In the genomic region with DNA sequence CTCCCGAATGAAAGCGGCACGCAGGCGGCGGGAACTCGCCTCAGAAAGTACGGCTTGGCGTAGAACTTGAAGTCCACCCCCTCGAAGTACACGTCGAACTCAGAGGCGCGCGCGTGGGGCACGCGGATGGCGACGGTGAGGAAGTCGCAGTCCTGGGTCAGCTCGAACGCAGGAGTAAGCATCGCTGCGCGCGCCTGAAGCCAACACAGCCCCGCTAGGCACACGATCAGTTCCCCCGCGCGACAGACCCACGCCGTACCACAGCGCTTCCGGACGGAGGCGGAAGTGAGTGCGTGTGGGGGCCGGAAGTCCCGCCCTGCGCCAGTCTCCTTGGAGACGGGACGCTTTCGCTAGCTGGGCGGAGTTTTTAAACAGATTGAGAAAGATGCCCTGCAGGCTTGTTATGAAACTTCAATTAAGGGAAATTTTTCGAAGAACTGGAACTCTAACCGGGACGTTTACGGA, we compare ENCODE assay signal across 8 mouse cellular contexts. TPM values are rescaled to one million over a fixed set of nuclear protein-coding genes. Genes with fewer than 3 reads are reported as not detected.
DNase-seq lines count a peak whose midpoint lies in the region; ATAC-seq lines count a peak whose summit lies in the region.

A gene (minus strand): TSS at position 278 of the 465 bp plus-strand sequence.

- no peaks in the 10 kb centered on the region for H3K4me1 ChIP-seq in forebrain, embryonic 14.5 days (ENCODE audit: control insufficient read depth, insufficient read depth, low read length)
- peaks cover 11% of the 10 kb centered on the region for H3K4me1 ChIP-seq in neural tube, embryonic 15.5 days

- under 1% methylated on average over 49 of the region's 49 CpGs for WGBS in forebrain, embryonic 14.5 days
- WGBS in neural tube, embryonic 15.5 days: under 1% methylated on average over 49 of the region's 49 CpGs

- H3K4me2 ChIP-seq in forebrain, embryonic 14.5 days (ENCODE audit: low read length): peak within 1 kb of the TSS; percentile 90
- H3K4me2 ChIP-seq in neural tube, embryonic 15.5 days: peak within 1 kb of the TSS; percentile 97

- no peak within 1 kb of the TSS for H3K27ac ChIP-seq in forebrain, embryonic 14.5 days (ENCODE audit: low read depth, low read length)
- H3K27ac ChIP-seq in neural tube, embryonic 15.5 days (replicated peaks): peak within 1 kb of the TSS; percentile 54; the same call in 1 of the 2 replicates

- peak within 1 kb of the TSS; percentile 73 for H3K9ac ChIP-seq in forebrain, embryonic 14.5 days (ENCODE audit: low read length)
- H3K9ac ChIP-seq in neural tube, embryonic 15.5 days (replicated peaks): peak within 1 kb of the TSS; percentile 59

- peak within 1 kb of the TSS; percentile 78 for H3K4me3 ChIP-seq in forebrain, embryonic 14.5 days (ENCODE audit: low read depth, low read length)
- H3K4me3 ChIP-seq in neural tube, embryonic 15.5 days (replicated peaks): peak within 1 kb of the TSS; percentile 93

- no peaks in the 10 kb centered on the region for H3K9me3 ChIP-seq in forebrain, embryonic 14.5 days (replicated peaks; ENCODE audit: control insufficient read depth, low read length)
- no peaks in the 10 kb centered on the region for H3K9me3 ChIP-seq in neural tube, embryonic 15.5 days (replicated peaks)

- H3K27me3 ChIP-seq in forebrain, embryonic 14.5 days (replicated peaks; ENCODE audit: control insufficient read depth, insufficient read depth, low read length): no peaks in the 10 kb centered on the region
- H3K27me3 ChIP-seq in neural tube, embryonic 15.5 days (replicated peaks): no peaks in the 10 kb centered on the region; the same call in 1 of the 2 replicates

- intact Hi-C loops in heart, postnatal 14 days (cut with DNase I): no loop called here

- ATAC-seq in forebrain, embryonic 14.5 days: peak; percentile 96
- peak; percentile 95 for ATAC-seq in neural tube, embryonic 15.5 days (ENCODE audit: low FRiP score)

- peak; percentile 87 for DNase-seq in ES-CJ7 (ENCODE audit: low read depth, low spot score)
- DNase-seq in cerebellum, adult 11 months: peak; percentile 80
- DNase-seq in forebrain, embryonic 14.5 days (ENCODE audit: low spot score): peak; percentile 93
- DNase-seq in heart, postnatal 14 days: peak; percentile 87 to 93
- DNase-seq in layer of hippocampus, adult 11-12 months (ENCODE audit: low spot score): peak; percentile 87
- peak; percentile 89 to 91 for DNase-seq in lung, adult 18-20 months
- DNase-seq in testis, postnatal 14 days (ENCODE audit: low spot score): peak; percentile 88

- H3K36me3 ChIP-seq in forebrain, embryonic 14.5 days (ENCODE audit: control insufficient read depth, insufficient read depth, low read length): no peaks in the 10 kb centered on the region
- peaks cover 2% of the 10 kb centered on the region; the same call in 1 of the 2 replicates for H3K36me3 ChIP-seq in neural tube, embryonic 15.5 days

RNA-seq across cellular contexts. Expression of the gene that starts here (rescaled TPM):
- polyA plus RNA-seq in forebrain, embryonic 14.5 days (2014; fragmentation: Nextera tagmentation; extraction: Ambion mirVana): 13.1 and 14.2 TPM in 2 replicates
- total RNA-seq in heart, postnatal 14 days (2021): 1 to 10 TPM; 2.7 to 3.7 TPM
- 8.9 and 11.0 TPM in 2 replicates for polyA plus RNA-seq in neural tube, embryonic 15.5 days (2015; fragmentation: Nextera tagmentation; extraction: Ambion mirVana)
